Mouse (Mus musculus) CH12.LX (cell line): ENCODE results near the gene Trp53i13.

Experiments used
- BHLHE40 ChIP-seq: IDR thresholded peaks from 2 replicates; pipeline ENCODE4 v1.6.1; 2011; ENCODE audit warnings: mild to moderate bottlenecking, low read depth, low read length, improper control_type of control experiment
- CTCF ChIP-seq, 2 experiments: IDR thresholded peaks in 1 of 2; conservative IDR thresholded peaks in 1 of 2; 2 replicates each; pipeline ENCODE4 v1.5.1; 2011 to 2012; ENCODE audit warnings: low read depth in 2 of 2, low read length in 2 of 2, improper control_type of control experiment in 1 of 2, inconsistent platforms in 1 of 2, mild to moderate bottlenecking in 1 of 2, moderate library complexity in 1 of 2
- E2F4 ChIP-seq: IDR thresholded peaks from 2 replicates; pipeline ENCODE4 v1.6.1; 2011; ENCODE audit warnings: low read depth, low read length, improper control_type of control experiment; ENCODE audit not compliant: insufficient replicate concordance
- KAT2A ChIP-seq: IDR thresholded peaks from 2 replicates; pipeline ENCODE4 v1.6.1; 2012; ENCODE audit warnings: low read length, improper control_type of control experiment, inconsistent platforms; ENCODE audit not compliant: insufficient replicate concordance
- MAFK ChIP-seq: IDR thresholded peaks from 2 replicates; pipeline ENCODE4 v1.6.1; 2011; ENCODE audit warnings: low read length, improper control_type of control experiment; ENCODE audit not compliant: insufficient replicate concordance
- MAX ChIP-seq: IDR thresholded peaks from 2 replicates; pipeline ENCODE4 v1.6.1; 2011; ENCODE audit warnings: low read length, improper control_type of control experiment
- MYC ChIP-seq: IDR thresholded peaks from 2 replicates; pipeline ENCODE4 v1.6.1; 2011; ENCODE audit warnings: low read depth, mild to moderate bottlenecking, improper control_type of control experiment, low read length
- NRF1 ChIP-seq: IDR thresholded peaks from 2 replicates; pipeline ENCODE4 v1.6.1; 2014; ENCODE audit warnings: low read depth, mild to moderate bottlenecking, inconsistent platforms, low read length, improper control_type of control experiment, moderate library complexity
- POLR2A ChIP-seq: IDR thresholded peaks from 2 replicates; pipeline ENCODE4 v1.6.1; 2011; ENCODE audit warnings: low read depth, mild to moderate bottlenecking, improper control_type of control experiment, low read length
- RAD21 ChIP-seq: IDR thresholded peaks from 2 replicates; pipeline ENCODE4 v1.6.1; 2011; ENCODE audit warnings: low read depth, mild to moderate bottlenecking, low read length, improper control_type of control experiment, moderate library complexity
- UBTF ChIP-seq: IDR thresholded peaks from 2 replicates; pipeline ENCODE4 v1.6.1; 2012; ENCODE audit warnings: low read depth, mild to moderate bottlenecking, inconsistent platforms, low read length, improper control_type of control experiment, moderate library complexity
- ZKSCAN1 ChIP-seq: IDR thresholded peaks from 2 replicates; pipeline ENCODE4 v1.6.1; 2012; ENCODE audit warnings: low read depth, inconsistent platforms, low read length, improper control_type of control experiment, borderline replicate concordance
- ZMIZ1 ChIP-seq: IDR thresholded peaks from 2 replicates; pipeline ENCODE4 v1.6.1; 2012; ENCODE audit warnings: low read depth, mild to moderate bottlenecking, inconsistent platforms, low read length, improper control_type of control experiment

DNA sequence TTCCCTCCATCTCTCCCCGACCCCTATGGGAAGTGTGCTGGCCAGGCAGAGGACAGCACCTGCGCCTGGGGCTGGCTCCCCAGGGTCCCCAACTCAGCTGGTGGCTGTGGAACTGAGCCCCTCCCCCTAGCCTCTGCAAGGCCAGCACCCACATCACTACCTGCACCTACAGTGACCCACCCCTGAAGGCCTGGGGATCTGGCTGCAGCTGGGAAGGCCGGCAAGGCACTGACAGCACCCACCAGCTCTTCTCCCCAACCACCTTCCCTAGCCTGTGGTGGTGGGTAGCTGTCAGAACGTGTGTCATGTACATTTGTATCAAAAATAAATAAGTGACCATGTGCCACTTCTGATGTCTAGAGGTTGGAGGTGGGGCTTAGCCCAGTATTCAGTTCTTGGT, 8.4 kb downstream of the Trp53i13 start:
- TF ChIP-seq CTCF (conservative IDR thresholded peaks at IDR 0.05 in 1 of 2, IDR thresholded peaks at IDR 0.05 in 1 of 2; ENCODE audit: low read depth in 2 of 2, low read length in 2 of 2) = no peak
- TF ChIP-seq POLR2A = no peak
- no peak for TF ChIP-seq KAT2A
- no peak for TF ChIP-seq MYC
- TF ChIP-seq MAX = no peak
- TF ChIP-seq MAFK = no peak
- no peak for TF ChIP-seq E2F4
- no peak for TF ChIP-seq ZKSCAN1
- no peak for TF ChIP-seq BHLHE40
- TF ChIP-seq UBTF = no peak
- no peak for TF ChIP-seq RAD21
- no peak for TF ChIP-seq ZMIZ1
- no peak for TF ChIP-seq NRF1
